Mouse (Mus musculus) gastrocnemius, adult 2 months (tissue): ENCODE data around the gene 4931422A03Rik. TPM values are rescaled to one million over a fixed set of nuclear protein-coding genes. Genes with fewer than 3 reads are reported as not detected.
A peak's percentile ranks its signal among the peaks of the same experiment; 100 is the strongest.
"Not testable (repeated sequence)": the region's sequence is repeated elsewhere in the genome, so short reads cannot be mapped to it uniquely, and the experiment has no call there.

Experiments used
- DNase-seq: peaks from one replicate; pipeline ENCODE4 v3.0.0; 2022
- H3K27ac ChIP-seq: fragments of 200-600 bp; 2 replicates; pipeline ENCODE4 v1.8.1; 2022; ENCODE audit warnings: mild to moderate bottlenecking
- H3K4me3 ChIP-seq: fragments of 200-600 bp; 2 replicates; pipeline ENCODE4 v1.8.1; 2022; ENCODE audit warnings: mild to moderate bottlenecking, moderate library complexity
- CTCF ChIP-seq: fragments of 200-600 bp; IDR thresholded peaks from 2 replicates; pipeline ENCODE4 v1.8.1; 2022; ENCODE audit warnings: antibody characterized with exemption, mild to moderate bottlenecking, moderate library complexity
- intact Hi-C: fragments of 180-260 bp; cut with DNase I; formaldehyde crosslinking; loops from one replicate; pipeline ENCODE4 v1.15.1; 2025
- total RNA-seq, 2 experiments: library from RNA; stranded (reverse); gene quantifications; 2 replicates each; pipeline ENCODE4 v1.2.3; 2021

4931422A03Rik gene
- total RNA-seq, 2 experiments from 2014 or later: not detected

GRCm38 (mm10) chr2:104042766-104043165 lies 14.6 kb upstream of the 4931422A03Rik start:
- intact Hi-C loops: no loop called here
- Histone ChIP-seq H3K27ac (peak overlapping the region; percentile 89; the same call in 1 of the 2 replicates), H3K4me3 (no peak overlapping the region)
- no peak for DNase-seq
- no peak for TF ChIP-seq CTCF

DNA sequence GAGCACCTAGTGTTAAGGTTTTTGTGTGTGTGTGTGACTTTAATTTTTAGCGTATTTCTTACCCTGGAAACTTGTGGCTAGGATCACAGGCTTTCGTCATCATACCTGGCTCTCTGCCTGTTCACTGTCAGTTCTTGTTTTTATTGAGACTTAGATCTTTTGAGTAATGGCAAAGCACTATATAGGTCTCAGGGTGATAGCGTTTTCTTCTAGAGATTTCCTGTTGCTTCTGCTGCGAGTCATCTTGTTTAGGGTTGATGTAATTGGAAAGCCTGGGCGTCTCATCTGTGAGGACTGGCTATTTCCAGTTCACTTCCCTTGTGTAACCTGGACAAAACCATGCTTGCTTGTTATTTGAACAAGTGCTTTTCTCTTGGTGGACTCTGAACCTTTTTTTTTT lies 13.5 kb upstream of the 4931422A03Rik start:
- H3K27ac ChIP-seq: peak overlapping the region; percentile 89
- no peak overlapping the region for H3K4me3 ChIP-seq
- no peak for TF ChIP-seq CTCF
- no peak for DNase-seq
- intact Hi-C loops: no loop called here

DNA sequence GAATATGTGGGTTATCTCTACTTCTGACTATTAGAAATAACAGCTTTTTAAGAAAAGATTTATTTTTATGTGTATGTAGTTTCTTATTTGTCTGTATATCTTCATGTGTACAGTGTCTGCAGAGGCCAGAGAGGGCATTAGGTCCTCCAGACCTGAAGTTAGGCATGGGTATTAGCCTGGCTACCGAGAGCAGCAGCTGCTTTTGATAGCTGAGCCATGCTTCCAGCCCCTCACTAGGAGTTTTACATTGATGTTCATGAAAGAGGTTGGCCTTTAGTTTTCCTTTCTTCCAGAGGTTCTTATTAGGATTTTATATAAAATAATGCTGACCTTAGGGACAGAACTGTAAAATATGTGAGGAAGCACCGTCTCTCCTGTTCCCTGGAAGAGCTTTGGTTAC lies 10.1 kb upstream of the 4931422A03Rik start:
- DNase-seq: no peak
- peak overlapping the region; percentile 50 for H3K27ac ChIP-seq
- TF ChIP-seq CTCF: no peak
- no peak overlapping the region for H3K4me3 ChIP-seq
- intact Hi-C loops: loop anchor here (10.0 kb wide), 2 partner anchors 387 to 547 kb away; no protein-coding TSS in a partner anchor

GRCm38 (mm10) chr2:104036316-104036715 lies 8.2 kb upstream of the 4931422A03Rik start:
- Histone ChIP-seq H3K4me3 (no peak overlapping the region), H3K27ac (peak overlapping the region; percentile 59)
- intact Hi-C loops: loop anchor here (10.0 kb wide), 2 partner anchors 388 to 548 kb away; no protein-coding TSS in a partner anchor
- no peak for TF ChIP-seq CTCF
- no peak for DNase-seq

GRCm38 (mm10) chr2:104035595-104035994 lies 7.4 kb upstream of the 4931422A03Rik start:
- no peak overlapping the region; the same call in 1 of the 2 replicates for H3K4me3 ChIP-seq
- TF ChIP-seq CTCF: no peak
- intact Hi-C loops: loop anchor here (2.0 to 10.0 kb wide), 4 partner anchors 61 to 549 kb away; partner anchors contain the start of gene A930018P22Rik
- DNase-seq: peak; percentile 39
- H3K27ac ChIP-seq: peak overlapping the region; percentile 59

DNA sequence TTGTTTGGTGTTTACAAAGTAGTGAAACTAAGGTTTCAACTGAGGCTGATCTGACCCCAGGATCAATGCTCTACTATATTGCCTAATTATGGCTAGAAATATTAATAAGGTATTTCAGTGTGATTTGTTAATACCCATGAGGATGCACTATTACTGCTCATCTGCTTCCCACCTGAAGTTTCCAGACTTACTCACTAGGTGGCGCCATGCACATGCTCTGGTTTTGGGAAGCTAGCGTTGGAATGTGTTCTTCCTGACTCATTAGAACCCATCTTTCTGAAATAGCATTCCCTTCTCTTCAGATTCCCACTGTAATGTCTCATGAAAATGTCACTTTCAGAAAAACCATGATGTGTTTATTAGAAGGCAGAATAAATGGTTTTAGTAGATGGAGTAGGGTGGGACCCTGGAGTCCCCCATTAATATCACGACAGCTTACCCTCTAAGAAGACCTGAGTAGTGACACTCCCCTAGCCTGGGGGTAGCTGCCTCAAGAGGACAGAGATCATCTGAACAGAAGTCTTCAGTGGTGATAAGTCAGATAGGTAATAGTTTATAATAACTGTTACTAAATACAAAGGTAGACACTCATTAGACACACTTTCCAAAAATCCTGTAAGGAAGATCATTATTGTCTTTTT lies 6.8 kb upstream of the 4931422A03Rik start:
- peak overlapping the region; percentile 59 for H3K27ac ChIP-seq
- peak; percentile 99; the same call in 1 of the 2 replicates for TF ChIP-seq CTCF
- H3K4me3 ChIP-seq: no peak overlapping the region; the same call in 1 of the 2 replicates
- peak; percentile 70 for DNase-seq
- intact Hi-C loops: loop anchor here (2.0 to 10.0 kb wide), 4 partner anchors 62 to 550 kb away; partner anchors contain the start of gene A930018P22Rik

DNA sequence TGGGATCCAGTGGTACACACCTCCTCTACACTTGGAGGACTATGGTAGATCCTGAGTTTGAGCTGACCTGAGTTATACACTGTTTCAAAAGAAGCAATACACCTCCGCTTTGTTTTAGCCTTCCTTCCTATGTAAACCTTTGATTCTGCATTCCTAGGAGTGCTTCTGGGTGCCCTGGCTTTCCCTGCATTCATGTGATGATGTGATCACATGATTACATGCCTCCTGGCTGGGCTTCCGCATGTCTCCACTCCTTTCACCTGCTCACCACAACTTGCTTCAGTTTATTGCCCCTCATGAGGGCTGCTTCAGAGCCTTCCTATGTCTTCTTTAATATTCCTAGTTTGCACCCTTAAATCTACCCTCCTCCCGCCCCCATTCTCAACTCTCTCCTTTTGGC lies 3.9 kb upstream of the 4931422A03Rik start:
- DNase-seq: no peak

GRCm38 (mm10) chr2:104030381-104030780 lies 2.2 kb upstream of the 4931422A03Rik start:
- no peak for TF ChIP-seq CTCF
- no peak for DNase-seq
- Histone ChIP-seq H3K4me3 (peak overlapping the region; percentile 32; the same call in 1 of the 2 replicates), H3K27ac (peak overlapping the region; percentile 95)
- intact Hi-C loops: loop anchor here (10.0 kb wide), 2 partner anchors 394 to 554 kb away; no protein-coding TSS in a partner anchor

More for the DNA sequence above, 3.9 kb upstream of the 4931422A03Rik start:
- H3K4me3 ChIP-seq: no peak overlapping the region
- intact Hi-C loops: loop anchor here (10.0 kb wide), 2 partner anchors 393 to 553 kb away; no protein-coding TSS in a partner anchor
- no peak overlapping the region for H3K27ac ChIP-seq
- TF ChIP-seq CTCF: no peak

GRCm38 (mm10) chr2:104029074-104029473 lies 913 bp upstream of the 4931422A03Rik start:
- H3K4me3 ChIP-seq: peak overlapping the region; percentile 90
- no peak for DNase-seq
- no peak for TF ChIP-seq CTCF
- H3K27ac ChIP-seq: peak overlapping the region; percentile 95
- intact Hi-C loops: loop anchor here (10.0 kb wide), 1 partner anchor 1624 kb away; the partner anchor contains the start of gene Trim44

DNA sequence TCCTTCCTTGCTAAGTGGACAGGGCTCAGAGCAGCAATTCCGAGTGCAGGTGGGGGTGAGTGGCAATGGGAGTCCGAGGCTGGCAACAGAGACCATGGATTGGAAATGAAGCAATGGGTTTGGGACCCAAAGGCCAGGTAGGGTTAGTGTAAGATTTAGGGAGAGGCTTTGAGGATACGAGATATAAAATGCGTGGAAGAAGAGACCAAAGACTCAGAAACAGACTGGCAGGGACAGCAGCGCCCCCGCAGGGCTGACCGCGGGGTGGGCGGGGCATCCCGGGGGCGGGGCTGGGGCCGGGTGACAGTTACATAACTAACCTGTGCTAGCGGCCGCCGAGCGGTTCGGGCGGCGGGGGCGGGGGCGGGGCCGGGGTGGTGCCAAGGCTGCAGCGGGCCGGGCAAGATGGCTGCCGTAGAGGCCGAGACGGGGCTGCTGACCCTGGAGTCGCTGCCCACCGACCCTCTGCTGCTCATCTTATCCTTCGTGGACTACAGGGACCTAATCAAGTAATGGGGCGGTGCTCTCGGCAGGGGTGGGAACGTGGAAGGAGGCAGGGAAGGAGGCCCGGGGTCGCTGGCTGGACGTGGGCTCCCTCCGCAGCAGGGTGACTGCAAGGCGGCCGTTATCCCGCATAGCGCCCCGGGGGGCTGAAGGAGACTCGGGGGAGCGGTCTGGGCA lies 563 bp downstream of the 4931422A03Rik start, which contains the start of gene Fbxo3:
TSS of gene Fbxo3 (plus strand) at position 264 of the 681 bp plus-strand sequence.
- TF ChIP-seq CTCF: peak; percentile 67
- peak within 1 kb of the TSS; percentile 90 for H3K4me3 ChIP-seq
- DNase-seq: peak; percentile 91
- H3K27ac ChIP-seq: peak within 1 kb of the TSS; percentile 95
- intact Hi-C loops: loop anchor here (10.0 kb wide), 1 partner anchor 1623 kb away; the partner anchor contains the start of gene Trim44

DNA sequence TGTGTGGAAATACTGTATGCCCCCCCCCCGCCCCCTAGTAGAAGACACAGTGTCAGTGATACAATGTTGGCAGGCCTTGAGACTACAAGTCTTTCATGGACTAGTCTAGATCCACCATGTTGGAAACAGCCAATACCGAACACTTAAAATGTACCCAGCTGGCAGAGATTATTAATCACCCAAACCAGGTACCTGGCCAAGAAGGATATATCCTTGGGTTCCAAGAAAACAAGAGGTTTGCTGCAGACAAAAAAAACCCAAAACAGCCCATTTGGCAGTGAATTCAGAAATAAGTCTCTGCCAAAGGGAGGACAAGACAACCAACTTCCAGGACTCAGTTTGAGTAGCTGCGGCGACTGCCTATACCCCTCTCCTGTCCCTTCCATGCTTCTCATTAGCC lies 3.5 kb downstream of the 4931422A03Rik start:
- intact Hi-C loops: loop anchor here (10.0 kb wide), 1 partner anchor 1620 kb away; the partner anchor contains the start of gene Trim44
- no peak for TF ChIP-seq CTCF
- H3K4me3 ChIP-seq: no peak overlapping the region
- DNase-seq: no peak
- H3K27ac ChIP-seq: no peak overlapping the region

DNA sequence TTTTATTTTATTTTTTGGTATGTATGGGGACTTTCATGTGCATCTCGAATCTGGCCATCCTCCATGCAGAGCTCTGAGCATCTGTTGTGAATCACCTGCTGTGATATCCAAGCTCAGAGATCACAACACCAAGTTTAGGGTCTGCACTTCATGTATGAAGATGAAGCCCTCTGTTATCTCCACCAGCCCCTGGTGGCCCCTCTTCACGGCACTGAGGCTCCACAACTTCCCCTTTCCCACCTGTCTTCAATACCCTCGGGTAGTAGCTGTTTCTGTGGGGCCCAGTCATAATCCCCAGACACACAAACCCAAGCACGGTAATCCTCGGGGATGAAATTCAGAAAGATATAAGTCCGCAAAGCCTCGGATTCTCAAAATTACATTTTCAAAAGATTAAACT lies 5.1 kb downstream of the 4931422A03Rik start:
- Histone ChIP-seq H3K27ac (no peak overlapping the region), H3K4me3 (no peak overlapping the region)
- no peak for DNase-seq
- TF ChIP-seq CTCF: no peak
- intact Hi-C loops: loop anchor here (10.0 kb wide), 1 partner anchor 1618 kb away; the partner anchor contains the start of gene Trim44

- intact Hi-C loops, H3K4me3 ChIP-seq, H3K27ac ChIP-seq, DNase-seq: not testable (repeated sequence)
Observed at GRCm38 (mm10) chr2:104008853-104009252, 19.3 kb downstream of the 4931422A03Rik start.
